Mouse (Mus musculus): ENCODE data around the gene Cdr2.
"Not testable (repeated sequence)": the region's sequence is repeated elsewhere in the genome, so short reads cannot be mapped to it uniquely, and the experiment has no call there.

Cdr2 gene

GRCm38 (mm10) chr7:120970112-120970511 is 12.0 kb downstream of the Cdr2 start:
- DNase-seq, result no peak

DNA sequence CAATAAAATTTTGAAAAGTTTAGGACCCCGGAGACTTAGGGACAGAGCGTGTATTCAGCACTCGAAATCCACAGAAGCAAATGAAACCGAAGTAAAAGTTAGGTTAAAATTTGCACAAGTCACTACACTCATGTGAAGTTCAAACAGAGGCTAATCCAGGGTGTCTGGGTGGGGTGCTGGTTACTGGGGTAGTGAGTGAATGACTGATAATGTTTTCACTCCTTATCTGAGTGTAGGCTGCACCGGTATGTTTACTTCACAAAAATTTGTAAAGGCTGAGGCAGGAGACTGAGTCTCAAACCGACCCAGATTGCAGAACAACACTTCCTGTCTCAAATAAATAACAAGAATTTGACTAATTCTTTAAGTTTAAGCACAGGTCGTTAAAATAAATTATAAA is 12.9 kb downstream of the Cdr2 start:
- DNase-seq, result no peak

- DNase-seq, result no peak
Observed at GRCm38 (mm10) chr7:120963126-120963525, 19.0 kb downstream of the Cdr2 start.

DNA sequence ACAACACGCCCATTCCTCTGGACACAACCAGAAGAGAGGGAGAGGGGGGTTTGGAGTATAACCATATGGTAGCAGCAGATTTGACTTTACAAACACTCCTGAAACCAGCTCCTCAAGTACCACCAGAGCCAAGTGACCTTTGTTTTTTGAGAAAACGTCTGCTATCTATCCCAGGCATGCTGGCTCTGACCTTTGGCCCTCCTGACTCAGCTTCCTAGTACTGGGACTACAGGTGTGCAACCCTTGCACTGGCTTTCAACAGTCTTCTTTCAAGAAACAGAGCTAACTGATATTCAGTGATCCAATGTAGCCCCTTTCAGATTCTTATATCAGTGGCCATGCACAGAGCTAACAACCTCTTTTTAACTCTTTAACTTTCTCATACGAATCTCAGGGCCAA is 20.2 kb downstream of the Cdr2 start:
- DNase-seq, result no peak

- no peak for DNase-seq
Observed at GRCm38 (mm10) chr7:120960601-120961000, 21.5 kb downstream of the Cdr2 start.

- no peak for DNase-seq
Observed at GRCm38 (mm10) chr7:120960116-120960515, 22.0 kb downstream of the Cdr2 start.

DNA sequence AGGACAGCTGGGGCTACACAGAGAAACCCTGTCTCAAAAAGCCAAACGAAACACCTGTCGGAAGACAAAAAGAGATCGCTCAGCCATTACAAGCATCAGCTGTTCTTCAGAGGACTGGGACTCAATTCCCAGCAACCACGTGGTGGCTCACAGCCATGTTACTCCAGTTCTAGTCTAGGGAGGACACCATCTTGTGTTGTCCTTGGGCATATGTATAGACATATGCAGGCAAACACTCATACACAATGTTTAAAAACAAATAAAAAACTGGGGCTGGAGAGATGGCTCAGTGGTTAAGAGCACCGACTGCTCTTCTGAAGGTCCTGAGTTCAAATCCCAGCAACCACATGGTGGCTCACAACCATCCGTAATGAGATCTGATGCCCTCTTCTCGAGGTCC is 28.5 kb downstream of the Cdr2 start:
- DNase-seq, result not testable (repeated sequence)

- DNase-seq, result no peak
Observed at GRCm38 (mm10) chr7:120943936-120944509, 38.1 kb downstream of the Cdr2 start.

GRCm38 (mm10) chr7:120942506-120942905 is 39.6 kb downstream of the Cdr2 start:
- no peak for DNase-seq

- DNase-seq, result no peak
Observed at GRCm38 (mm10) chr7:120941214-120941613, 40.9 kb downstream of the Cdr2 start.

- DNase-seq, result peak; percentile 73
Observed at GRCm38 (mm10) chr7:120940343-120940742, 41.8 kb downstream of the Cdr2 start.

GRCm38 (mm10) chr7:120938206-120938605 is 43.9 kb downstream of the Cdr2 start:
- no peak for DNase-seq

DNA sequence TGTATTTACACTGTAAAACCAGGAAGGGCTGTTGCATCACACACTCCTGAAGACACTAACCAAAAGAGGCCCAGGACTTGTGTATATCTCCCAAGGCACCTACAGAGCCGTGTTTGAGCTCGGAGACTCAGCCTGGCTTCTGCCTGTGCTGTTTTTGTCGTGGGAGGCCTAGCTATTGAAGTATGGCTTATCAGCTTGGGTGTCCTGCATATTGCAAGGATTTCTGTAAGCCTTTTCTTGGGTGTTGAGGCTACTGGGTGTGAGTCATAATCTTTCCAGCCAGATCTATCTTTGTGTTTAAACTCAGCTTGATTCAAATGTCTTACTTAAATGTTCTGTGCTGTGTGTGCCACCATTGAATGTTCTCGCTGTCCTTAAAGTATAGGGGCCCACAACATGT is 45.6 kb downstream of the Cdr2 start:
- DNase-seq, result no peak

GRCm38 (mm10) chr7:120934716-120935115 is 47.4 kb downstream of the Cdr2 start:
- no peak for DNase-seq

- DNase-seq, result no peak
Observed at GRCm38 (mm10) chr7:120933680-120934195, 48.4 kb downstream of the Cdr2 start.

- no peak for DNase-seq
Observed at GRCm38 (mm10) chr7:120933110-120933509, 49.0 kb downstream of the Cdr2 start.

GRCm38 (mm10) chr7:120918526-120918962 is 63.6 kb downstream of the Cdr2 start:
- peak; percentile 55 for DNase-seq

DNA sequence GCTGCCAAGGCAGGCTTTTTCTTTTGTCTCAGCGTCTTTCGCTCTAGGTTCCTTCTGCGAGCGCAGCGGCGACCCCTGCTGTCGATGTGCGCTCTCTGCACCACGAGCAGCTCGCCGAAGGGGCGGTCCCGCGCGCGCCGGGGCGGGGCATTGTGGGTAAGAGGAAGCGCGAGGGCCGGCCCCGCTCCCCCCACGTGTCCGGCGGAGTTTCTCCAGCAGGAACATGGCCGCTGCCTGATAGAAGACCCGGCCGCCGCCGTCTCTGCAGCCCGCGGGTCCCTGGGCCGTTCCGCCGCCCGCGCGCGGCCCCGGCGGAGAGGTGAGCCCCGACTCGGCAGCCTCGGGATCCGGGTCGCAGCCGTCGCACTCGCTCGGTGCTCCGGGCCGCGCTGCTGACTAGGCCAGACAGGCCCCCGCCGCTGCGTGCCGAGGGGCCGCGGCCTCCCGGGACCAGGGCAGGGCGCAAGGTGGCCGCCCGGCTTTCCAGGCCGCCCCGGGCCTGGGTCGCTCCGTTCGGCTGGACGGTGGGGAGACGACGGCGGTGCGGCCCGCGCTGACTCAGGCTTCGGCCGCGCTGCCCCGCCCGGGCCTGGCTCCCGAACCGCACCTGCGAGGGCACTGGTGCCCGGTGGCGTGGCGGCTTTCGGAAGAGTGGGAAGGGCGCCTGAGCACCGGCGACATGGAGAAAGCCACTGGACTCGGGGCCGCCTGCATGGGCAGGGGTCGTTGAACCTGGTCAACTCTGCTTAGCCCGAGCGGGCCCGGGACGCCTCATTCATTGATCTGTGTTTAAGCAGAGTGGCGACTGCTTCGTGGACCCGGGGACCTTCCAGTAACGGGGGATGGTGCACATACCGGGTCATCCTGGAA is 64.3 kb downstream of the Cdr2 start, which contains the start of gene Polr3e:
Polr3e (plus strand) TSS at position 153 of the 870 bp plus-strand sequence.
- peak; percentile 99 for DNase-seq

DNA sequence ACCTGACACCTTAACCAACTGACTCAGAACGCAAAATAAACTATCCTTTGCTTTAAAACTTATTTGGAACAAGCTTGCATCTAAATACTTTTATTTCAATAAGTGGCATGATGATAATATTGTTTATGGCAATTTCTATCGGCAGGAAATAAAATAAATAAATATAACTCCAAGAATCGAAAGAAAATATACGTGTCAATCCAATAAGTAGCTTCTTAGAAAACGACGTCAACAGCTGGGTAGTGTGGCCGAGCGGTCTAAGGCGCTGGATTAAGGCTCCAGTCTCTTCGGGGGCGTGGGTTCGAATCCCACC is 64.9 kb downstream of the Cdr2 start:
- DNase-seq, result no peak

DNA sequence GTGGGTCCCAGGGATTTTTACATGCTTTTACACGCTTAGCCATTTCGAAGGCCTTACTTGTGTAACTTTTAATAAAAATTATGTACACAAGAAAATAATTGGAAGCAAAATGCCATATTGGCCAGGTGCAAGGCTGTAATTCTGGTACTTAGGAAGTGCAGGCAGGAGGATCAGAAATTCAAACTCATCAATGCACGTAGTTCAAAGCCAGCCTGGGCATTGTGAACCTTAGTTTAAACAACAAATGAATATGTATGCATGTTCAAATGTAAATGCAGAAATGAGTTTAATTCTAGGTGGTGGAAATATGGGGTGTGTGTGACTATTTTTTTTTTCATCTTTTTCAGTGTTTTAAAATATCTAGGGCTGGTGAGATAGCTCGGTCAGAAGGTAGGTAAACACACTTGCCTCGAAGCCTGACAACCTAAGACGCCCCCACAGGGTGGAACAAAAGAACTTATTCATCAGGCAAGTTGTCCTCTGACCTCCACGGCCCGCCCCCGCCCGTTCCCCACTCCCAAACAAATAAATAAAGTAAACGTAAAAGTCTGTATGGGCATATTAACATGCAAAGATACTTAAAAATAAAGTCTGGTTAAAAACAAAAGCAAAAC is 65.7 kb downstream of the Cdr2 start:
- no peak for DNase-seq

GRCm38 (mm10) chr7:120913332-120913731 is 68.8 kb downstream of the Cdr2 start:
- no peak for DNase-seq

- DNase-seq, result not testable (repeated sequence)
Observed at GRCm38 (mm10) chr7:120911268-120911667, 70.8 kb downstream of the Cdr2 start.

DNA sequence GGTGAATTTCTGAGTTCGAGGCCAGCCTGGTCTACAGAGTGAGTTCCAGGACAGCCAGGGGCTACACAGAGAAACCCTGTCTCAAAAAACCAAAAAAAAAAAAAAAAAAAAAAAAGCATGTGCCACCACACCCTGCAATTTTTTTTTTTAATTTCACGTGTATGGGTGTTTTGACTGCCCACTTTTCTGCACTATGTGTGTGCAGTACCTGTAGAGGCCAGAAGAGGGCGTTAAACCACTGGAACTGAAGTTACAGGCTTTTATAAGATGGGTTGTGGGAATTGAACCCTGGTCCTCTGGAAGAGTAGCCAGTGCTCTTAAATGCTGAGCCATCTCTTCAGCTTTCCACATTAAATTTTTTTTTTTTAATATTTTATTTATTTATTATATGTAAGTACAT is 71.9 kb downstream of the Cdr2 start:
- DNase-seq, result not testable (repeated sequence)
